ENCODE assay signal across 8 mouse cellular contexts in genomic region chr4:86858070-86858440, GRCm38 (mm10). TPM values are rescaled to one million over a fixed set of nuclear protein-coding genes. Genes with fewer than 3 reads are reported as not detected.
DNase-seq lines count a peak whose midpoint lies in the region; ATAC-seq and TF ChIP-seq lines count a peak whose summit lies in the region.

No protein-coding gene starts in this region.

- H3K36me3 ChIP-seq in heart, postnatal 0 days (replicated peaks; ENCODE audit: control insufficient read depth, insufficient read depth, low read length) = peaks cover 24% of the 10 kb centered on the region
- peaks cover 31% of the 10 kb centered on the region for H3K36me3 ChIP-seq in midbrain, embryonic 10.5 days

- H3K27me3 ChIP-seq in heart, postnatal 0 days (ENCODE audit: control insufficient read depth, insufficient read depth, low read length) = no peaks in the 10 kb centered on the region
- no peaks in the 10 kb centered on the region for H3K27me3 ChIP-seq in midbrain, embryonic 10.5 days (ENCODE audit: low read depth, poor library complexity, severe bottlenecking)

- 53% methylated on average over 12 of the region's 12 CpGs for WGBS in heart, postnatal 0 days
- WGBS in midbrain, embryonic 10.5 days = 65% methylated on average over 12 of the region's 12 CpGs

- TF ChIP-seq CTCF in brain, embryonic 14.5 days (IDR thresholded peaks at IDR 0.05; ENCODE audit: borderline replicate concordance, extremely low read depth, insufficient read depth, insufficient read length) = no peak
- TF ChIP-seq CTCF in heart, postnatal 0 days (IDR thresholded peaks at IDR 0.05; ENCODE audit: low read depth) = no peak

- H3K9ac ChIP-seq in heart, postnatal 0 days (replicated peaks; ENCODE audit: low read depth, low read length) = peak overlapping the region; percentile 99

- H3K4me1 ChIP-seq in heart, postnatal 0 days (ENCODE audit: control insufficient read depth, insufficient read depth) = 0 out of 2 replicates have a peak, but pooled peaks cover 14% of the 10 kb centered on the region
- H3K4me1 ChIP-seq in midbrain, embryonic 10.5 days = peaks cover 17% of the 10 kb centered on the region

- TF ChIP-seq POLR2A in brain, embryonic 14.5 days (IDR thresholded peaks at IDR 0.05; ENCODE audit: borderline replicate concordance, extremely low read depth, insufficient read depth, insufficient read length, poor library complexity, severe bottlenecking) = no peak

- no peak for ATAC-seq in heart, postnatal 0 days (ENCODE audit: insufficient read depth, low read depth)

- peak overlapping the region; percentile 95 for H3K4me3 ChIP-seq in heart, postnatal 0 days (ENCODE audit: low read depth, low read length)
- peak overlapping the region; percentile 99 for H3K4me3 ChIP-seq in midbrain, embryonic 10.5 days

- peak overlapping the region; percentile 98 for H3K27ac ChIP-seq in heart, postnatal 0 days (ENCODE audit: low read depth)
- peak overlapping the region; percentile 99 for H3K27ac ChIP-seq in midbrain, embryonic 10.5 days (replicated peaks)

- DNase-seq in layer of hippocampus, adult 11-12 months (ENCODE audit: low spot score) = peak; percentile 21
- DNase-seq in layer of hippocampus, adult 9-11 months = no peak
- DNase-seq in brain, embryonic 14.5 days (ENCODE audit: low read depth) = peak; percentile 33
- no peak for DNase-seq in heart, postnatal 0 days (ENCODE audit: low spot score)
- DNase-seq in midbrain, embryonic 10.5 days (ENCODE audit: low spot score) = no peak
- no peak for DNase-seq in ovary, postnatal 36 days (ENCODE audit: low spot score)
- no peak for DNase-seq in frontal cortex, postnatal 14 days (ENCODE audit: low spot score in 2 of 2)
- no peak for DNase-seq in urinary bladder, postnatal 25 days (ENCODE audit: low spot score)

- no peaks in the 10 kb centered on the region for H3K9me3 ChIP-seq in heart, postnatal 0 days (replicated peaks; ENCODE audit: control insufficient read depth, low read length)
- no peaks in the 10 kb centered on the region for H3K9me3 ChIP-seq in midbrain, embryonic 10.5 days (replicated peaks)

- no peak for TF ChIP-seq EP300 in heart, postnatal 0 days (IDR thresholded peaks at IDR 0.05; ENCODE audit: low read depth)

- peak overlapping the region; percentile 89 for H3K4me2 ChIP-seq in heart, postnatal 0 days (ENCODE audit: low read depth, low read length)

RNA-seq across cellular contexts. Expression of gene Rps6, which starts 0.8 kb away (rescaled TPM):
- 1,052 and 1,195 TPM in 2 replicates for polyA plus RNA-seq in brain, embryonic 14.5 days (2012; rRNA removed)
- total RNA-seq in heart, postnatal 0 days (2014; rRNA removed; ENCODE audit: low replicate concordance) = 1,057 and 1,230 TPM in 2 replicates
- 324 and 335 TPM in 2 replicates for polyA plus RNA-seq in heart, postnatal 0 days (2015; fragmentation: Nextera tagmentation; extraction: Ambion mirVana)
- polyA plus RNA-seq in midbrain, embryonic 10.5 days (2016; fragmentation: Nextera tagmentation; extraction: Ambion mirVana) = 583 and 651 TPM in 2 replicates

RNA-seq across cellular contexts. Expression of gene Acer2, which starts 16.1 kb away (rescaled TPM):
- polyA plus RNA-seq in brain, embryonic 14.5 days (2012; rRNA removed) = 8.9 and 12.7 TPM in 2 replicates
- total RNA-seq in heart, postnatal 0 days (2014; rRNA removed; ENCODE audit: low replicate concordance) = 42.9 and 71.1 TPM in 2 replicates
- polyA plus RNA-seq in heart, postnatal 0 days (2015; fragmentation: Nextera tagmentation; extraction: Ambion mirVana) = 21.3 and 23.4 TPM in 2 replicates
- 5.3 and 7.1 TPM in 2 replicates for polyA plus RNA-seq in midbrain, embryonic 10.5 days (2016; fragmentation: Nextera tagmentation; extraction: Ambion mirVana)

Comparison
In these comparisons a context has a peak if more than half of its experiments do, and no peak if none do; other contexts are left out.
1. DNase-seq: peak in layer of hippocampus, adult 11-12 months (single experiment) and brain, embryonic 14.5 days (single experiment); none in layer of hippocampus, adult 9-11 months (single experiment), heart, postnatal 0 days (single experiment), midbrain, embryonic 10.5 days (single experiment), ovary, postnatal 36 days (single experiment), frontal cortex, postnatal 14 days (0 of 2) and urinary bladder, postnatal 25 days (single experiment).